Mouse (Mus musculus): Measurements from ENCODE around the gene Ccl5. TPM values are rescaled to one million over a fixed set of nuclear protein-coding genes. Genes with fewer than 3 reads are reported as not detected.

Ccl5 gene
- 34.2 and 47.0 TPM in 2 replicates for polyA plus RNA-seq (2012; rRNA removed; ENCODE audit: low replicate concordance)

GRCm38 (mm10) chr11:83530360-83530759 lies at the start of gene Ccl5:
Ccl5 (minus strand) TSS chr11:83530518.

GRCm38 (mm10) chr11:83578186-83578760 lies 48.0 kb upstream of the Ccl5 start, which contains the start of gene Ccl9:
Ccl9 (minus strand) TSS chr11:83578636.

GRCm38 (mm10) chr11:83522075-83522474 lies 8.2 kb downstream of the Ccl5 start, which contains the start of gene Heatr9:
Heatr9 (minus strand) TSS chr11:83522175.

Other genes starting within 250 kb of the Ccl5 start
- not detected in 2 replicates for gene Slfn14, start 243.8 kb downstream of the Ccl5 start, polyA plus RNA-seq (2012; rRNA removed; ENCODE audit: low replicate concordance)
- gene Ap2b1, start 231.5 kb downstream of the Ccl5 start, polyA plus RNA-seq (2012; rRNA removed; ENCODE audit: low replicate concordance) = 45.1 and 61.0 TPM in 2 replicates
- gene Pex12, start 227.9 kb downstream of the Ccl5 start, polyA plus RNA-seq (2012; rRNA removed; ENCODE audit: low replicate concordance) = 10.3 and 12.4 TPM in 2 replicates
- 0.44 and 3.0 TPM in 2 replicates for gene Rasl10b, start 121.4 kb downstream of the Ccl5 start, polyA plus RNA-seq (2012; rRNA removed; ENCODE audit: low replicate concordance)
- 0.09 and 0.16 TPM in 2 replicates for gene Gas2l2, start 101.1 kb downstream of the Ccl5 start, polyA plus RNA-seq (2012; rRNA removed; ENCODE audit: low replicate concordance)
- 2.4 and 2.5 TPM in 2 replicates for gene 1700020L24Rik, start 92.8 kb downstream of the Ccl5 start, polyA plus RNA-seq (2012; rRNA removed; ENCODE audit: low replicate concordance)
- gene Mmp28, start 67.4 kb downstream of the Ccl5 start, polyA plus RNA-seq (2012; rRNA removed; ENCODE audit: low replicate concordance) = 22.1 and 42.8 TPM in 2 replicates
- 8.0 and 15.5 TPM in 2 replicates for gene Taf15, start 57.4 kb downstream of the Ccl5 start, polyA plus RNA-seq (2012; rRNA removed; ENCODE audit: low replicate concordance)
- not detected in 2 replicates for gene Heatr9, start 8.3 kb downstream of the Ccl5 start, polyA plus RNA-seq (2012; rRNA removed; ENCODE audit: low replicate concordance)
- 14.9 and 19.1 TPM in 2 replicates for gene Ccl9, start 48.1 kb upstream of the Ccl5 start, polyA plus RNA-seq (2012; rRNA removed; ENCODE audit: low replicate concordance)
- 43.4 and 56.4 TPM in 2 replicates for gene Ccl6, start 62.6 kb upstream of the Ccl5 start, polyA plus RNA-seq (2012; rRNA removed; ENCODE audit: low replicate concordance)
- gene Rpl9-ps1, start 115.1 kb upstream of the Ccl5 start, polyA plus RNA-seq (2012; rRNA removed; ENCODE audit: low replicate concordance) = not detected in 2 replicates
- gene Ccl3, start 118.8 kb upstream of the Ccl5 start, polyA plus RNA-seq (2012; rRNA removed; ENCODE audit: low replicate concordance) = 0.85 and 5.8 TPM in 2 replicates
- 0.70 and 4.4 TPM in 2 replicates for gene Ccl4, start 132.1 kb upstream of the Ccl5 start, polyA plus RNA-seq (2012; rRNA removed; ENCODE audit: low replicate concordance)
- gene Wfdc17, start 173.5 kb upstream of the Ccl5 start, polyA plus RNA-seq (2012; rRNA removed; ENCODE audit: low replicate concordance) = 17.4 and 17.6 TPM in 2 replicates
- gene Wfdc18, start 178.5 kb upstream of the Ccl5 start, polyA plus RNA-seq (2012; rRNA removed; ENCODE audit: low replicate concordance) = 0.53 TPM in 1 of 2 replicates, not detected in the other
- 78.1 and 514 TPM in 2 replicates for gene Wfdc21, start 216.4 kb upstream of the Ccl5 start, polyA plus RNA-seq (2012; rRNA removed; ENCODE audit: low replicate concordance)
- gene Heatr6, start 223.2 kb upstream of the Ccl5 start, polyA plus RNA-seq (2012; rRNA removed; ENCODE audit: low replicate concordance) = 20.8 and 23.5 TPM in 2 replicates

All from subcutaneous adipose tissue, adult 2 months (tissue).